Mouse (Mus musculus) adrenal gland, adult (tissue): ENCODE data around the gene Atp8b4.
A peak's percentile ranks its signal among the peaks of the same experiment; 100 is the strongest.

Experiments
- DNase-seq, 2 experiments: peaks; one replicate each; pipeline ENCODE4 v3.0.0; 2022 to 2023; ENCODE audit warnings: low spot score in 1 of 2; ENCODE audit not compliant: inconsistent age in 2 of 2

Gene Atp8b4

DNA sequence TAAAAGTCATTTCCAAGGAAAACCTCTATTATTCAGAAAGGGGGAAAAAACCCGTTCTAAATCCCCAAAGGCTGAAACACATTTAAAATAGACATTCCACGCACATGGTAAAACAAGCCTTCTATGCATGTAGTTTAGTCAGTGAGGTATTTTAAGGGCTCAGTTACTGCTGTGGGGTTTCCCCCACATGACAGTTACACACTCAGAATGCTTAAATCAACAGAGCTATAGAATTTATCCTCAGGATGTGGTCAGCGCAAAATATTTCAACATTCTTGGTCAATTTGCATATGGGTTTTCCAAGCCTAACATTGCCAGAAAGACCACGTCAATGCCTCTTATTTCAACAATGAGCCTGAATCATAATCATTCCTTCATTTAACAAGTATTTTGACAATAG lies 190.5 kb downstream of the Atp8b4 start:
- no peak for DNase-seq

DNA sequence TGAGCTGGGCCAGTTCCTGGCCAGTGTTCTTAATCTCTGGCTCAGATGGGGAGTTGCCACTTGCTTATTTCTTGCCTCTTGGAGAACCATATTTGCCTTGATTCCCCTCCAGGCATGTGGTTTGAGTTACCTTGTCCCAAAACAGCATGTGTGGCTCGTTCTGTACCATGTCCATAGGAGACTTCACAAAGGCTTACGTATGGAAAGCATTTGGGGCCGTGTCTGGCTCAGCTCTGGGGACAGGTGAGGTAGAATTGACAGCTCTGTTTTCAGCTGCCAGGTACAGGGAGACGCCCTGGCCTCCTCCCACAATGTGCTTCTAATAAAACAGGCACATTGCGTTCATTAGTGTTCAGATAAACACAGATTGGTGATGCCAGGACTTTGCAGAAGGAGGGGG lies 195.9 kb downstream of the Atp8b4 start:
- DNase-seq, result no peak

DNA sequence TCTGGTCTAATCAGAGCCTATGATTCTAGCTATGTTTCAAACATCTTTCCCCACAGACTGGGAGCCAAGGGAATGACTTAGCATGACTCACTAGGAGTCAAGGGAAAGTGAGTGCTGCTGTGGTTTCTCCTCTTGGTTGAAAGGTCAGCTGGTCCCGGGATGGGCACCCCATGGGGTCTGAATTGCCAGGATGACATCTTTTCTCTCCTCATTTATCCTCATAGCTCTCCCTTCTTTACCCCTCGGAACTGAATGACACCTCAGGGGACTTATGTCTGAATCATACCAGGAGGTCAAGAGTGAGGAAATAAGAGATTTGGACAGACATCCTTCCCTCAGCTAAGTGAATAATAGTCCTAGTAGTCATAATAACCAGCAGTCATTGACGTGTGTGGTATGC lies 197.2 kb downstream of the Atp8b4 start:
- peak; percentile 76 to 89 for DNase-seq

DNA sequence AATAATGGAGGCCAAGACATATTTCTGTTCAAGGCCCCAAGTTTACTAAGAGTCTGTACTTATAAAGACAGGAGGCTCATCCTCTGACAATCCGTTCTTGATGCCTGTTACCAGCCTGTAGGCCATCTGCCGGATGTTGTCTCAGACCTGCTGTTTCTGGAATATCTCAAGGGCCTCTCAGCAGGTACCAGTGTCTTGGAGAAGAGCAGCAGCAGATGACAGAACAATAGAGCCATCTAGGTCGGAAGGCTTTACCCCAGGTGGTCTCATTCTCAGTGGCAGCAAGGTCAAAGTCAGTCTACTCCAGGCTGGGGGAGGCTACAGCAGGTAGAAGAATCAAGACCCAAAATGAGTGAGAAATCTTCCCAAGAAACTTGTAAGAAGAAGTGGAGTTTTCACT lies 198.1 kb downstream of the Atp8b4 start:
- DNase-seq, result no peak

DNA sequence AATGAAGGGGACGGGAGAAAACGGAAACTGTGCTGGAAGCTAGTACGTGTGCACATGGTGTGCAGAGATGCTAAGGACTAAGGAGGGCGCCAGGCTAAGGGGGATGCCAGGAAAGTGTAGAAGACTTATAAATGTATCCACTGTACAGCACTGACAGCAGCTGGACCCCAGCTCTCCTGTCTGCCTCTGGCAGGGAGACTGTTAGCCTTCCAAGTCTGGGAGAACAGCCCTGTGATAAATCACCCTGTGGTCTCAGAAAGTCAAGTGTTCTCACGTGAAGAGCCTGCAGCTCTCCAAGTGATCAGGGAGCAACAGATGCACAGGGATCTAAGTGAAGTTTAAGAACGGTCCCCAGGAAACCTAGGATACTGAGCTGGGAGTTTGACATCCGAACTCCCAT lies 209.8 kb downstream of the Atp8b4 start:
- DNase-seq, result no peak

DNA sequence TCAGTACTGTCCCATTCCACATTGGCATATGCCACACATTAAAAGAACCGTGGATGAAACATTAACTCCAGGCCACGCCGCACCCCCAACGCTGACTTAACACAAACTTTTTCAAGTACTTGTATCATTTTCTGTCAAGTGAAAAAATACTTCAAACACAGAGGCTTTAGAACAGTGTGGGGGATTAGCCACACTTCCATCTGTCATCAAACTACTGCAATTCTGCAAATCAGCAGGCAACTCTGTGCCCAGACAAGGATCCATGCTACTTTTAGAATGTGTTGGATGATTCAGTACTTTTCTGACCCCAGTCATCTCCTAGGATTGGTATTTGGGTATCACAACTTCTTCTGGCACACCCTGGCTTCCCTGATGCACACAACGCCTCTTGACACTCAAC lies 212.5 kb downstream of the Atp8b4 start:
- DNase-seq, result no peak

DNA sequence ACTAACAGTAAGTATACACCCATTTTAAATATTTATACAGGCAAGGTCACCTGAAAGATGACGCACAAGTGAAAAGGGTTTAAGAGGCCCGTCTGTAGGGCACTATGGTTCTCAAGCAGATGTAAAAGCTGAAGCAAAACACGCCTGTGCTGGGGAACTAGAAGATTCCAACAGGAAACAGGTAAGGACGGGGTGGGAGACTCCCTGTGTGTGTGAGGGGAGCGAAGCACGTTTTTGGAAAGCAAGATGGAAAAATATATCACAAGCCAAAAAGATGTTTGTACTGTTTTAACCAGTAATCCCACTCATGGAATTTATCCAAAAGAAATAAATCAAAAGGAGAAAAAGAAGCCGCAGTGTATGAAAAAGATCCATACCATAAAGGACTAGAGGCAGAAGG lies 214.1 kb downstream of the Atp8b4 start:
- DNase-seq, result no peak

DNA sequence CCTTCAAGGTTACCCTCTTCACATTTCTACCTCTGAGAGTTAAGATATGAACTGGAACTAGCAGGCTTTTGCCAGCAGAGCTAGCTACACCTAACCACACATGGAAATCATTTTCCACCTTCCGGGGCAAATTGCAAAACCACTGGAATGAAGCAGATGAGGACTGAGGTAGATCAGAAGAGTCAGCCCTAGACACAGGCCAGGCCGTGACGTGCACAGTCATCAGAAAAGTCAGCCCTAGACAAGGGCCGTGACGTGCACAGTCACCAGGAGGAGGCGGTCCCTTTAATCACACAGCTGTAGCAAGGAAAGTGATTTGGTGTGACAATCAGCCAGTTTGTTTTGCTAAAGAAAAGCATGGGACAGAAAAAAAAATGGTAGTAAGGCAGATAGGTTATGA lies 216.4 kb downstream of the Atp8b4 start:
- peak in 1 of 2 experiments; percentile 11 for DNase-seq

DNA sequence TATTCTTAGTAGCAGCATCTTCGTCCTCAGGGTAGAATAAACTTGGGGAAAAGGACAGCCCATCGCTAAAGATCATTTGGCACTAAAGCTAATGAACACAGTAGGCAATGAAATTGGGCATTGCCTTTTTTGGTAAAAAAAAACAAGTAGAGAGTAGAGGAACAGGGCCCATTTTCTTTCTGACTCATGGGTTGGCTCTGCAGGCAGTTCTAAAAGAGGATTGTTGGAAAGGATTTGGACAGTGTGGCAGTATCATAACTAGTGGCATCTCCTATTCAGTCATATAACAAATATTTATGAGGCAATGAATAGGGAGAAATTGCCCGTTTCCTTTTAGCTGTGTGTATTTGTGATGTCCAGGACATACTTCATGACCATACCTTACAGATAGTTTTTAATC lies 217.4 kb downstream of the Atp8b4 start:
- DNase-seq, result peak in 1 of 2 experiments; percentile 9

DNA sequence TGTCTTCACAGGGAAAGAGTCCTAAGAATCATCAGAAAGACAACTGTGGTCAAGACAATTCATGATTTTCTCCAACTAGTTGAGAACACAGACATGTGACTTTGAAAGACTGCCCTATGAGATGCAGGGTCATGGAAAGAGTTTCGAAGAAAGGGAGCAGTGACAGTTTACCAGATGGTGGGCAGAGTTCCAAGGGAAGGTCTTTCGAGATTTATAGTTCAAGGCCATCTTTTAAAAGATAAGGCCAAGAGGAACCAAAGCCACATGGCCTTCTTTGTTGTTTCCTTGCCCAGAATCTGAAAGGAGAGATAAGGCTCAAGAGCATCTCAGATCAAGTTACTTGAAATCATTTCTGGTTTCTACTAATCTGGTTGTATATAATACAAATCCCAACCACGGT lies 225.0 kb downstream of the Atp8b4 start:
- peak in 1 of 2 experiments; percentile 76 for DNase-seq

DNA sequence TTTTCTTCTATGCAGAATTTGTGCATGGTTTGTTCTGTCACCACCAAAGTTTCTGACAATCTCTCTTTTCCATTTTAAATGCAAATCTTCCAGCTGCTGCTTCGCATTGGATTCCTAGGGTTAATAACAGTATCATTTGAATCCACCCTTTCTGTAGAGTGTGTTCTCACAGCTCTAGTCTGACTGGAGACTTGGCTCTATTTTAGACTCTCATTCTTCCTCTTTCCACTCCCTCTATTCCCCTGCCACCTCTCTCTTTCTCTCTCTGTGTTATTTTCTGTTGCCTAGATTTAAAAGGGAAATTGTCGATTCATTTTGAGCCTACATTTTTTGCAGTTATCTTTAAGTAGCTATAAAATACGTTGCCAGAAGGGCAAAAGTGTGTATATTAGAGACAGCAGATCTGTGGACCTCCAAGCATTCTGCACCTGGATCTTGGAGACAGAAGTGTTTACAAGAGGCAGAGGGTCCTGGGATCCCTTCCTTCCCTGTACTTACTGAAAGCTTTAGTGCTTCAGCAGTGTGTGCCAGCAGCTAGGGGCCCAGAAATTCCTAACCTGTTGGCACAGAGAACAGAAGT lies 225.6 kb downstream of the Atp8b4 start:
- peak in 1 of 2 experiments; percentile 13 for DNase-seq

DNA sequence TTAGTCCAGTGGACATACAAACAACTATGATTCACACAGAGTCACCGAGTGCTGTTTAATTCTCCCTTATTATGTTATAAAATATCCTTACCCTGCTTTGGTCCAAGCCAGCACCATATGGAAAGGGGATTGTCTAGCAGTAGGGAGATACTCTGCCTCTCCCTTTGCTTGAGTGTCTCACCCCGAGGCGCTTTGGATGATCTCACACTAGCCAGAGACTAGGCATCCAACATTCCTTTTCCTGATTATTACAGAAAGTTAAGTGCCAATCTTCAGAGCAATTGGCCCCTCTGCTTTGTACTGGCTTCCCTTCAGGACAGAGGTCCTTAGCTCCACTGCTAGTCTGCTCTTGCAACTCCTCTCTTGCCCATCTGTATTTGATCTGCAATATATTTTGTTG lies 226.2 kb downstream of the Atp8b4 start:
- peak in 1 of 2 experiments; percentile 13 for DNase-seq
